Mouse (Mus musculus): Measurements from ENCODE around the gene Zfp667. TPM values are rescaled to one million over a fixed set of nuclear protein-coding genes. Genes with fewer than 3 reads are reported as not detected.
A peak's percentile ranks its signal among the peaks of the same experiment; 100 is the strongest.
"Not testable (repeated sequence)": the region's sequence is repeated elsewhere in the genome, so short reads cannot be mapped to it uniquely, and the experiment has no call there.

Zfp667 gene
- polyA plus RNA-seq, 1 experiment from 2014 or later: 16.5 TPM

DNA sequence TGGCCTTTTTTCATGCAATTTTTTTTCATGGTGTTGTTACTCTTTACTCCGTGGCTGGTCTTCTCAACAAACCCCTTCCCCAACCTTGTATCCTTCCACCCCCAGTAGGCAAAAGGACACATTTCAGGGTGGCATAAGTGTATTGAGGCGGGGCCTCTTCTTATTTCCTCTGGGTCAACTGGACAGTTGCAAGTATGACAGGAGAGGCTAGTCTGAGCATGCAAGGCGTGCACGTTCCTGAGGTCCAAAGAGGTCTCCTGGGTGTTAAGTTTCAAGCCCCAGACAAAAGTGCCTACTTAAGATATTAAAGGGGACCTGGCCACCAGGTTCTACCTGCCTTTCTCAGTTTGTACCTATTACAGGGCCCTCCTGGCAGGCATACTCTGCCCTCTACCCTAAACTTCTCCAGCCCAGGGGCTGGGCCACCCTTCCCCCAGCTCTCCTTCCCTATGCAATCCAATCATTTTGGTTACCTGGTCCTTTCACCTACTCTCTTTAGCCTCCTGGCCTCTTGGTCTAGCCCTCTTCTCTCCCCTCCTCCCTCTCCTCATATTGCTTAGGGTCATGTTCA, 1.9 kb upstream of the Zfp667 start:
- 85% methylated on average over 4 of the region's 4 CpGs for WGBS
- no peak for ATAC-seq (ENCODE audit: low FRiP score)
- H3K4me2 ChIP-seq (replicated peaks; ENCODE audit: low read depth, low read length): no peak overlapping the region
- H3K9ac ChIP-seq (ENCODE audit: low read depth, low read length): no peak overlapping the region
- H3K4me1 ChIP-seq (replicated peaks; ENCODE audit: control insufficient read depth, insufficient read depth, low read length): 0 out of 2 replicates have a peak, but pooled peaks cover 2% of the 10 kb centered on the region
- H3K27me3 ChIP-seq (ENCODE audit: control insufficient read depth, insufficient read depth, low read length): no peaks in the 10 kb centered on the region
- H3K27ac ChIP-seq (ENCODE audit: low read depth, low read length): no peak overlapping the region
- DNase-seq (ENCODE audit: low spot score): no peak
- no peaks in the 10 kb centered on the region for H3K36me3 ChIP-seq (ENCODE audit: control insufficient read depth, insufficient read depth, low read length)
- H3K4me3 ChIP-seq (ENCODE audit: low read depth, low read length): no peak overlapping the region
- H3K9me3 ChIP-seq (ENCODE audit: control insufficient read depth, low read length): no peaks in the 10 kb centered on the region

DNA sequence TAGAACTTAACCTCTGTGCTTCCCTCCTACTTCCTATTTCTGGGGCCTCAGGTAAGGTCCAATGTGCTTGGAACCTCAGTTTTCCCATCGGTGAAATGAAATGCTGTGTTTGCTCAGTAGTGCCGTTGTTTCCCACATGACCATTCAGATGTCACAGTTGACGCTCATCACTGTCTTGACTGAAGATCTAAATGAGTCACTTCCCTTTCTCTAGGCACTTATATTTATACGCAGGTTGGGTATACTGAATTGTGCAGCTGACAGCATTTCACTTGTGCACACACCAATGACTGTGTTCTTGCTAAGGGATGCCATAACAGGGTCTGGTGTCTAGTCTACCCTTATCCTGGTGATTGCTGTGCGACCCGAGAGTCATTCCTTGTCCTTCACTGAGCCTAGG, 1.0 kb upstream of the Zfp667 start:
- DNase-seq (ENCODE audit: low spot score): no peak
- Histone ChIP-seq H3K9ac (ENCODE audit: low read depth, low read length) (no peak overlapping the region), H3K36me3 (ENCODE audit: control insufficient read depth, insufficient read depth, low read length) (no peaks in the 10 kb centered on the region), H3K27me3 (ENCODE audit: control insufficient read depth, insufficient read depth, low read length) (no peaks in the 10 kb centered on the region), H3K9me3 (ENCODE audit: control insufficient read depth, low read length) (no peaks in the 10 kb centered on the region), H3K4me3 (ENCODE audit: low read depth, low read length) (no peak overlapping the region), H3K27ac (ENCODE audit: low read depth, low read length) (no peak overlapping the region), H3K4me1 (replicated peaks; ENCODE audit: control insufficient read depth, insufficient read depth, low read length) (0 out of 2 replicates have a peak, but pooled peaks cover 2% of the 10 kb centered on the region), H3K4me2 (replicated peaks; ENCODE audit: low read depth, low read length) (no peak overlapping the region)
- WGBS: 93% methylated on average over 6 of the region's 6 CpGs
- ATAC-seq (ENCODE audit: low FRiP score): no peak

DNA sequence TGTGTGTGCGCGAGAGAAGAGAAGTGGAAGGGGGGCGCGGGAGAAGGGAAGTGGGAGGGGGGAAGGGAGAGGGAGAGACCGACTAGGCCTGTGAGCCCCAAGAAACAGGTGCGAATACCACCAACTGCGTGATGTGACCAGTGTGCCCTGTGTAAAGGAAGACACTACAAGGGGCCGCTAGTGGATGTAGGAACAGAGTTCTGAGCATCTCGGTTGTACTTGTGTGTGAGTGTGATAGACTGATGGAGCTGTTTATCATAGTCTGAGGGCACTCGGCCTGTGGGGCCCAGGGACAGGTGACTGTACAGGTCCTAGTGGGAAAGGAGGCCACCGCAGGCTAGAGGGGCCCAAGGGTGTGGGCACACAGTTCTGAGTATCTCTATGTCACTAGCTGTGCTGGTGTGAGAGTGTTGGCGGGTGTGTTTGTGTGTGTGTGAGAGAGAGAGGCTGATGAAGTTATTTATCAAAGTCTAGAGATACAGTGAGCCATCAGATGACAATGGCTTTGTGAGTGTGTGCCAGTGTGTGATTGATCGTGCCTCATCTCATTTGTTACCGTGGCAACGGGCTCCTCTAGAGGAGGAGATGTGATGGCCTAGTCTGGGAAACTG, 647 bp downstream of the Zfp667 start:
- ATAC-seq (ENCODE audit: low FRiP score): peak; percentile 52

DNA sequence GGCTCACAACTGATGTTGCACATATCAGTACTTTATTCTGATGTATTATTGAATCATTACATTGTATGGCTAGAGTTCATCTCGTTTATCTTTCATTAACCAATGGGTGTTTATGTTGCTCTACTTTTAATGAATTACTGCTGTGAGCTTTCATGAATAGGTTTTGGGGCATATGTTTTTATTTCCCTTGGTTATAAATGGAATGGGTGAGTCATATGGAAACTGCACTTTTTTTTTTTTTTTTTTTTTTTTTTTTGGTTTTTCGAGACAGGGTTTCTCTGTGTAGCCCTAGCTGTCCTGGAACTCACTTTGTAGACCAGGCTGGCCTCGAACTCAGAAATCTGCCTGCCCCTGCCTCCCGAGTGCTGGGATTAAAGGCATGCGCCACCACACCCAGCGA, 4.7 kb downstream of the Zfp667 start:
- ATAC-seq (ENCODE audit: low FRiP score); H3K27me3 ChIP-seq (ENCODE audit: control insufficient read depth, insufficient read depth, low read length); H3K4me3 ChIP-seq (ENCODE audit: low read depth, low read length); H3K27ac ChIP-seq (ENCODE audit: low read depth, low read length); H3K9ac ChIP-seq (ENCODE audit: low read depth, low read length); H3K4me2 ChIP-seq (replicated peaks; ENCODE audit: low read depth, low read length); H3K36me3 ChIP-seq (ENCODE audit: control insufficient read depth, insufficient read depth, low read length); H3K4me1 ChIP-seq (replicated peaks; ENCODE audit: control insufficient read depth, insufficient read depth, low read length); DNase-seq (ENCODE audit: low spot score); H3K9me3 ChIP-seq (ENCODE audit: control insufficient read depth, low read length): not testable (repeated sequence)
- WGBS: 93% methylated on average over 5 of the region's 6 CpGs

More for the DNA sequence above, 647 bp downstream of the Zfp667 start:
- Histone ChIP-seq H3K36me3 (ENCODE audit: control insufficient read depth, insufficient read depth, low read length) (no peaks in the 10 kb centered on the region), H3K9me3 (ENCODE audit: control insufficient read depth, low read length) (no peaks in the 10 kb centered on the region), H3K4me2 (replicated peaks; ENCODE audit: low read depth, low read length) (peak overlapping the region; percentile 64), H3K27ac (ENCODE audit: low read depth, low read length) (peak overlapping the region; percentile 77), H3K9ac (ENCODE audit: low read depth, low read length) (peak overlapping the region; percentile 56), H3K4me3 (ENCODE audit: low read depth, low read length) (peak overlapping the region; percentile 45), H3K4me1 (replicated peaks; ENCODE audit: control insufficient read depth, insufficient read depth, low read length) (0 out of 2 replicates have a peak, but pooled peaks cover 2% of the 10 kb centered on the region), H3K27me3 (ENCODE audit: control insufficient read depth, insufficient read depth, low read length) (no peaks in the 10 kb centered on the region)
- WGBS: 23% methylated on average over 15 of the region's 15 CpGs
- DNase-seq (ENCODE audit: low spot score): peak; percentile 77

GRCm38 (mm10) chr7:6300796-6301195, 14.4 kb downstream of the Zfp667 start:
- WGBS: 81% methylated on average over 11 of the region's 11 CpGs
- not testable (repeated sequence) for H3K9ac ChIP-seq (ENCODE audit: low read depth, low read length)

GRCm38 (mm10) chr7:6330458-6331232, 44.3 kb downstream of the Zfp667 start:
- Histone ChIP-seq H3K9ac (ENCODE audit: low read depth, low read length) (peak overlapping the region; percentile 72), H3K9me3 (ENCODE audit: control insufficient read depth, low read length) (no peaks in the 10 kb centered on the region), H3K36me3 (ENCODE audit: control insufficient read depth, insufficient read depth, low read length) (no peaks in the 10 kb centered on the region), H3K4me3 (ENCODE audit: low read depth, low read length) (peak overlapping the region; percentile 51), H3K4me2 (replicated peaks; ENCODE audit: low read depth, low read length) (peak overlapping the region; percentile 52), H3K27ac (ENCODE audit: low read depth, low read length) (peak overlapping the region; percentile 78), H3K4me1 (replicated peaks; ENCODE audit: control insufficient read depth, insufficient read depth, low read length) (0 out of 2 replicates have a peak, but pooled peaks cover 2% of the 10 kb centered on the region), H3K27me3 (ENCODE audit: control insufficient read depth, insufficient read depth, low read length) (no peaks in the 10 kb centered on the region)
- peak; percentile 83 for ATAC-seq (ENCODE audit: low FRiP score)
- DNase-seq (ENCODE audit: low spot score): peak; percentile 46
- WGBS: 18% methylated on average over 23 of the region's 23 CpGs

More at GRCm38 (mm10) chr7:6300796-6301195, 14.4 kb downstream of the Zfp667 start:
- not testable (repeated sequence) for H3K4me1 ChIP-seq (replicated peaks; ENCODE audit: control insufficient read depth, insufficient read depth, low read length); H3K27me3 ChIP-seq (ENCODE audit: control insufficient read depth, insufficient read depth, low read length); DNase-seq (ENCODE audit: low spot score); H3K27ac ChIP-seq (ENCODE audit: low read depth, low read length); H3K4me3 ChIP-seq (ENCODE audit: low read depth, low read length); H3K9me3 ChIP-seq (ENCODE audit: control insufficient read depth, low read length); ATAC-seq (ENCODE audit: low FRiP score); H3K4me2 ChIP-seq (replicated peaks; ENCODE audit: low read depth, low read length); H3K36me3 ChIP-seq (ENCODE audit: control insufficient read depth, insufficient read depth, low read length)

- peak within 1 kb of the TSS; percentile 51 for H3K4me3 ChIP-seq (ENCODE audit: low read depth, low read length)
- ATAC-seq (ENCODE audit: low FRiP score): peak; percentile 96
- H3K27ac ChIP-seq (ENCODE audit: low read depth, low read length): peak within 1 kb of the TSS; percentile 78
- H3K36me3 ChIP-seq (ENCODE audit: control insufficient read depth, insufficient read depth, low read length): no peaks in the 10 kb centered on the region
- DNase-seq (ENCODE audit: low spot score): peak; percentile 89
- H3K4me2 ChIP-seq (replicated peaks; ENCODE audit: low read depth, low read length): peak within 1 kb of the TSS; percentile 52
- 6% methylated on average over 31 of the region's 31 CpGs for WGBS
- no peaks in the 10 kb centered on the region for H3K9me3 ChIP-seq (ENCODE audit: control insufficient read depth, low read length)
- 0 out of 2 replicates have a peak, but pooled peaks cover 2% of the 10 kb centered on the region for H3K4me1 ChIP-seq (replicated peaks; ENCODE audit: control insufficient read depth, insufficient read depth, low read length)
- peak within 1 kb of the TSS; percentile 72 for H3K9ac ChIP-seq (ENCODE audit: low read depth, low read length)
- no peaks in the 10 kb centered on the region for H3K27me3 ChIP-seq (ENCODE audit: control insufficient read depth, insufficient read depth, low read length)
Measured at GRCm38 (mm10) chr7:6331233-6331956, 45.0 kb downstream of the Zfp667 start, which contains the start of gene Zfp583. Zfp583 (minus strand) TSS chr7:6331285.

GRCm38 (mm10) chr7:6339865-6340264, 53.5 kb downstream of the Zfp667 start:
- Histone ChIP-seq H3K4me2 (replicated peaks; ENCODE audit: low read depth, low read length) (no peak overlapping the region), H3K4me3 (ENCODE audit: low read depth, low read length) (no peak overlapping the region), H3K9me3 (ENCODE audit: control insufficient read depth, low read length) (no peaks in the 10 kb centered on the region), H3K9ac (ENCODE audit: low read depth, low read length) (no peak overlapping the region), H3K4me1 (replicated peaks; ENCODE audit: control insufficient read depth, insufficient read depth, low read length) (no peaks in the 10 kb centered on the region), H3K36me3 (ENCODE audit: control insufficient read depth, insufficient read depth, low read length) (no peaks in the 10 kb centered on the region), H3K27me3 (ENCODE audit: control insufficient read depth, insufficient read depth, low read length) (no peaks in the 10 kb centered on the region), H3K27ac (ENCODE audit: low read depth, low read length) (no peak overlapping the region)
- ATAC-seq (ENCODE audit: low FRiP score) (no peak), DNase-seq (ENCODE audit: low spot score) (no peak)
- WGBS: 86% methylated on average over 5 of the region's 5 CpGs
